13 mouse cellular contexts compared by ENCODE assay signal in the genomic region with DNA sequence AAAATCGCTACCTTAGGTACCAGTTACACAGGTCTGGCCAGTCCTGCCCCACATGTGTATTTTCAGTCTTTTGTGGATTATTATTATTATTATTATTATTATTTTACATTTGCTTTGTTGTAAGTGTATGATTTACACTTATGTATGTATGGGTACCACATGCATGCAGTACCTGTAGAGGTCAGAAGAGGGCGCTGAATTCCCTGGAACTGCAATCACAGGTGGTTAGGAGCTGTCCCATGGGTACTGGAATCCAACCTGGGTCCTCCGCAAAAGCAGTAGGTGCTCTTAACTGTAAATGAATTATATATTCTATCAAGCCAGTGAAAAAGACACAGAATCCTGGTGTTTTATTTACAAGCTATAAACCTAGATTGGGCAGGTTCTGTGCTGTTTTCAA.
DNase-seq lines count a peak whose midpoint lies in the region; ATAC-seq and TF ChIP-seq lines count a peak whose summit lies in the region.
"Had no signal": no experiment of that assay in that cellular context is flagged by ENCODE, and none has a peak within 500 bp of the region (broad histone marks: within the 10 kb centered on the region; RNA-seq: fewer than 3 reads in every experiment).

No protein-coding gene starts in this region.

- H3K36me3 ChIP-seq in liver, adult 2 months (ENCODE audit: control insufficient read depth, insufficient read depth, low read length), result no peaks in the 10 kb centered on the region
- H3K36me3 ChIP-seq in liver, embryonic 12.5 days, result no peaks in the 10 kb centered on the region
- H3K36me3 ChIP-seq: embryonic facial prominence, embryonic 10.5 days; liver, embryonic 13.5 days had no signal

- H3K9ac ChIP-seq in liver, adult 2 months (ENCODE audit: low read depth, low read length), result no peak overlapping the region
- no peak overlapping the region for H3K9ac ChIP-seq in liver, embryonic 12.5 days
- H3K9ac ChIP-seq: liver, embryonic 13.5 days had no signal

- no peaks in the 10 kb centered on the region for H3K79me2 ChIP-seq in liver, adult 2 months (ENCODE audit: control insufficient read depth, insufficient read depth, low read length)

- H3K27ac ChIP-seq in liver, adult 2 months (replicated peaks; ENCODE audit: insufficient read depth, low read depth, low read length), result no peak overlapping the region
- no peak overlapping the region for H3K27ac ChIP-seq in liver, embryonic 12.5 days
- H3K27ac ChIP-seq: embryonic facial prominence, embryonic 10.5 days; liver, embryonic 13.5 days had no signal

- H3K4me1 ChIP-seq in liver, adult 2 months (ENCODE audit: control insufficient read depth, insufficient read depth, low read length), result no peaks in the 10 kb centered on the region
- H3K4me1 ChIP-seq in liver, embryonic 12.5 days, result no peaks in the 10 kb centered on the region
- H3K4me1 ChIP-seq: embryonic facial prominence, embryonic 10.5 days; liver, embryonic 13.5 days; megakaryocyte, embryonic 14.5 days had no signal

- no peak overlapping the region for H3K4me3 ChIP-seq in liver, adult 2 months (ENCODE audit: insufficient read depth, low read depth, low read length)
- H3K4me3 ChIP-seq in liver, embryonic 12.5 days, result no peak overlapping the region
- H3K4me3 ChIP-seq: embryonic facial prominence, embryonic 10.5 days; liver, embryonic 13.5 days; megakaryocyte, embryonic 14.5 days had no signal

- H3K4me2 ChIP-seq in liver, embryonic 12.5 days, result no peak overlapping the region
- H3K4me2 ChIP-seq: liver, embryonic 13.5 days had no signal

- no peak for ATAC-seq in liver, embryonic 12.5 days

- H3K27me3 ChIP-seq in liver, adult 2 months (ENCODE audit: control insufficient read depth, insufficient read depth, low read length), result no peaks in the 10 kb centered on the region
- H3K27me3 ChIP-seq in liver, embryonic 12.5 days (replicated peaks), result no peaks in the 10 kb centered on the region
- H3K27me3 ChIP-seq: liver, embryonic 13.5 days; megakaryocyte, embryonic 14.5 days had no signal

- WGBS in liver, adult 2 months, result 70% methylated on average over 3 of the region's 3 CpGs
- WGBS in liver, embryonic 12.5 days (ENCODE audit: insufficient replicate concordance), result 44% methylated on average over 3 of the region's 3 CpGs

- no peak for TF ChIP-seq POLR2A in liver, adult 2 months (IDR thresholded peaks at IDR 0.05; ENCODE audit: extremely low read depth, insufficient read depth, low read length)

- DNase-seq in embryo, embryonic 10 days (ENCODE audit: low spot score), result peak; percentile 11
- DNase-seq in embryo, embryonic 9.5 days (ENCODE audit: extremely low spot score), result no peak
- no peak for DNase-seq in liver, adult 2 months (ENCODE audit: extremely low read depth, low read depth, low spot score)
- DNase-seq in 416B (ENCODE audit: low read depth) (peak; percentile 20), WW6 (ENCODE audit: low read depth, low spot score) (peak; percentile 34)
- no peak for DNase-seq in right cerebral cortex, postnatal 4 days
- DNase-seq in adrenal gland, adult 18-20 months (ENCODE audit: low spot score in 2 of 2), result no peak
- DNase-seq: cerebellum, adult 8-10 months; kidney, adult 11 months; liver, embryonic 13.5 days had no signal

- TF ChIP-seq CTCF in liver, adult 2 months (IDR thresholded peaks at IDR 0.05; ENCODE audit: low read depth, low read length), result peak; percentile 23; the same call in 1 of the 2 replicates

- H3K9me3 ChIP-seq in liver, embryonic 12.5 days (replicated peaks), result no peaks in the 10 kb centered on the region
- H3K9me3 ChIP-seq: embryonic facial prominence, embryonic 10.5 days; liver, embryonic 13.5 days; megakaryocyte, embryonic 14.5 days had no signal

Comparison
In these comparisons a context has a peak if more than half of its experiments do, and no peak if none do; other contexts are left out.
1. DNase-seq: peak in embryo, embryonic 10 days (single experiment), 416B (single experiment) and WW6 (single experiment); none in embryo, embryonic 9.5 days (single experiment), liver, adult 2 months (single experiment), right cerebral cortex, postnatal 4 days (single experiment) and adrenal gland, adult 18-20 months (0 of 2).